Mouse (Mus musculus) lung, embryonic 15.5 days (tissue): ENCODE data around the gene Gpa33. TPM values are rescaled to one million over a fixed set of nuclear protein-coding genes. Genes with fewer than 3 reads are reported as not detected.

ENCODE experiments used
- ATAC-seq: fragments of 200-750 bp; cut with Nextera tagmentation; 2 replicates; pipeline ENCODE4 v1.8.0; 2017; ENCODE audit warnings: moderate number of reproducible peaks, borderline replicate concordance; ENCODE audit not compliant: low FRiP score, low TSS enrichment; ENCODE audit errors: extremely low read depth
- H3K27ac ChIP-seq: fragments of 300-500 bp; sonication (generic); 2 replicates; pipeline ENCODE4 v1.5.1; 2015; ENCODE audit warnings: moderate library complexity, mild to moderate bottlenecking, inconsistent platforms
- H3K27me3 ChIP-seq: fragments of 300-500 bp; sonication (generic); 2 replicates; pipeline ENCODE4 v1.6.1; 2015; ENCODE audit warnings: inconsistent platforms
- H3K36me3 ChIP-seq: fragments of 300-500 bp; sonication (generic); 2 replicates; pipeline ENCODE4 v1.6.1; 2015; ENCODE audit warnings: inconsistent platforms
- H3K4me1 ChIP-seq: fragments of 300-500 bp; sonication (generic); 2 replicates; pipeline ENCODE4 v1.6.1; 2015; ENCODE audit warnings: inconsistent platforms
- H3K4me2 ChIP-seq: fragments of 300-500 bp; sonication (generic); 2 replicates; pipeline ENCODE4 v1.6.1; 2015; ENCODE audit warnings: inconsistent platforms, mild to moderate bottlenecking, moderate library complexity
- H3K4me3 ChIP-seq: fragments of 300-500 bp; sonication (generic); 2 replicates; pipeline ENCODE4 v1.5.1; 2015; ENCODE audit warnings: mild to moderate bottlenecking, inconsistent platforms
- H3K9ac ChIP-seq: fragments of 300-500 bp; sonication (generic); 2 replicates; pipeline ENCODE4 v1.6.1; 2015; ENCODE audit warnings: inconsistent platforms
- H3K9me3 ChIP-seq: fragments of 300-500 bp; sonication (generic); 2 replicates; pipeline ENCODE4 v1.6.1; 2016; ENCODE audit warnings: inconsistent platforms
- WGBS: fragments of 180-500 bp; shearing (Covaris S2); methylation state at CpG from one replicate; pipeline ENCODE4 v1.1.7; 2015; 5-methylcytosine and 5-hydroxymethylcytosine counted together
- polyA plus RNA-seq: library from polyadenylated mRNA; unstranded; fragments of >200 nt; fragmentation: Nextera tagmentation; extraction: Ambion mirVana; gene quantifications from 2 replicates; pipeline ENCODE4 v1.2.1, GENCODE M21; 2015

Gene Gpa33
- polyA plus RNA-seq, 1 experiment from 2014 or later: not detected

DNA sequence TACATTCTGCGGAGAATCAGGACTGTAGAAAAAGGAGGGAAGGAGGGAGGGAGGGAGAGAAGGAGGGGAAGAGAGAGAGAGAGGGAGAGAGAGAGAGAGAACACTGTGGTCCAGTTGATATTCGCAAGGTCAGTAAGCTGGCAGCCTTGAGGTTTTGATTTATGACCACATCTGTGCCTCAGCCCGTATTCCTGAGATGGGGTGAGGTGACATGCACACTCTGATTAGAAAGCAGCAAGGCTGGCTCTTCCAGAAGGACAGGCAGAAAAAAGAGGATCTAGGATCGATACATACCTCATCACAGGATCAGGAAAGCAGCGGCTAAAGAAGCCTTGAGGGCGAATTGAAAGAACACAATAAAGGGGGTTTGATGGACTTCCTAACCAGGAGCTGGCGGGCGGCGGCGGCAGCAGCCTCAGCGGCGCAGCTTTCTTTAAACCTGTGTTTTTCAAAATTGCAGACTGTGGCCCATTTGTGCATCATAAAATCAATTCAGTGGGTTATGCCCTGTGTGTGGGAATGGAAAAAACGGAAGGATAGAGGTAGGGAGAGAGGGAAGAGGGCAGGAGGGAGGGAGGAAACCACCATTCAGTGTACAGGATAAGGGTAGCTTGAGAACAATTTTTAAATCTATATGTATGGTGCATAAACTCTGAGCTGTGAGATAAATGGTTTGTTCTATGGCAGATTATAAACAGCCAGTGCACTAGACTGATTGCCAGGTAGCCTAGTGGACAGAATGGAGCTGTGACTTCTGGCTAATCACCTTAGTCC is 12.0 kb upstream of the Gpa33 start:
- no peaks in the 10 kb centered on the region; the same call in 1 of the 2 replicates for H3K4me1 ChIP-seq
- no peak overlapping the region for H3K27ac ChIP-seq
- H3K36me3 ChIP-seq: no peaks in the 10 kb centered on the region
- no peak overlapping the region for H3K4me3 ChIP-seq
- WGBS: 71% methylated on average over 13 of the region's 13 CpGs
- H3K9me3 ChIP-seq: no peaks in the 10 kb centered on the region
- no peak for ATAC-seq
- H3K9ac ChIP-seq: no peak overlapping the region
- no peak overlapping the region for H3K4me2 ChIP-seq
- no peaks in the 10 kb centered on the region for H3K27me3 ChIP-seq

DNA sequence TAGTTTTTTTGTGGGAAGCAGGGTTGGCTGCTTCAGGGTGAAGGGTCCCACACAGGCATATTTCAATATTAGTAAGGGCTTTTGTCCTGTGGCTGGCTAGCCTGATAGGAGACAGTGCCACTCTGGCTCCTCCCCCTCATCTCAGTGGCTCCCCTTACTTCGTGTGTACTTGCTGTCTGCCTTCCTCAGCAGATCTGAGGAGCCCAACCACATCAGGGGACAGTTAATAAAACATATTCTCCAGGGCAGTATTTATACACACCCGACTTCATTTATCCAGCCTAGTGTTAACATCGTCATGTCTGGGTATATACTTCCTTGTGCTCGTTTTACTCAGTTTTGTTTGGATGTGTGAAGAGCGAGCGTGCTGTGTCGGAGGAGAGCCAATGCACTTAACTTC is 7.9 kb upstream of the Gpa33 start:
- Histone ChIP-seq H3K4me1 (no peaks in the 10 kb centered on the region; the same call in 1 of the 2 replicates), H3K4me2 (no peak overlapping the region), H3K36me3 (no peaks in the 10 kb centered on the region), H3K9ac (no peak overlapping the region), H3K27ac (no peak overlapping the region), H3K27me3 (no peaks in the 10 kb centered on the region), H3K9me3 (no peaks in the 10 kb centered on the region), H3K4me3 (no peak overlapping the region)
- ATAC-seq: peak; percentile 72; the same call in 1 of the 2 replicates
- WGBS: 32% methylated on average over 7 of the region's 7 CpGs

GRCm38 (mm10) chr1:166123045-166123444 is 7.0 kb upstream of the Gpa33 start:
- no peak overlapping the region for H3K9ac ChIP-seq
- H3K4me1 ChIP-seq: peaks cover 6% of the 10 kb centered on the region
- no peak for ATAC-seq
- no peak overlapping the region for H3K4me2 ChIP-seq
- WGBS: 98% methylated on average over 1 of the region's 1 CpGs
- H3K9me3 ChIP-seq: no peaks in the 10 kb centered on the region
- no peak overlapping the region for H3K27ac ChIP-seq
- H3K27me3 ChIP-seq: no peaks in the 10 kb centered on the region
- no peaks in the 10 kb centered on the region for H3K36me3 ChIP-seq
- no peak overlapping the region for H3K4me3 ChIP-seq

- Histone ChIP-seq H3K9ac (no peak overlapping the region), H3K4me2 (no peak overlapping the region), H3K9me3 (no peaks in the 10 kb centered on the region), H3K27ac (no peak overlapping the region), H3K27me3 (no peaks in the 10 kb centered on the region), H3K36me3 (no peaks in the 10 kb centered on the region), H3K4me1 (peaks cover 11% of the 10 kb centered on the region), H3K4me3 (no peak overlapping the region)
- ATAC-seq: no peak
- 89% methylated on average over 8 of the region's 8 CpGs for WGBS
Observed at GRCm38 (mm10) chr1:166123751-166124150, 6.3 kb upstream of the Gpa33 start.

DNA sequence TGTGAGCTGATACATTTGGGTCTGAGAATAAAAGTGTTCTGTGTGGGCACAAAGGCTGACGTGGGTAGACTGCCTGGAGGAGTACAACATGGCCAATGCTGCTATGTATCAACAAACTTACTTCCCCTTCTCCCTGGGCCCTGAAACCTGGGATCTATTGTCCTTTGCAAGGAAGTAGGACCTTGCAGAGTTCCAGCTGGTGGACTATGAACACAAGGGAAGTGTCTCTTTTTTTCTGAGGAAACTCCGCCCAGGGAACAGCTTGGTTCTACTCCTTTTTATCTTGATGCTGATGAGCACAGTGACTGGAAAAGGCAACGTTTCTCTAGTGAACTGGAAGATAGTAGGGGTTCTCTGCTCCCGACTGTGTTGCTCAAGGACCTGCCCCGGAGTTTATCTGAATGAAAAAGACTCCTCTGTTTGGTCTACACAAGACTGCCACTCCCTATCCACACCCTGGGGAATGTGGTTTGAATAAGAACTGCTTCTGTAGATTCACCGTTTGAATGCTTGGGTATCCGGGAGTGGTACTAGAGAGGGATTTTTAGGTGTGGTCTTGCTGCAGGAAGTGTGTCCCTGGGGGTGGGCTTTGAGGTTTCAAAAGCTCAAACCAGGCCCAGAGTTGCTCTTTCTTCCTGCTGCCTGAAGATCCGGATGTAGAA is 5.0 kb upstream of the Gpa33 start:
- whole genome bisulfite sequencing: 63% methylated on average over 8 of the region's 8 CpGs
- Histone ChIP-seq H3K4me2 (no peak overlapping the region), H3K9me3 (no peaks in the 10 kb centered on the region), H3K27me3 (no peaks in the 10 kb centered on the region), H3K4me1 (peaks cover 12% of the 10 kb centered on the region), H3K27ac (no peak overlapping the region), H3K4me3 (no peak overlapping the region), H3K36me3 (no peaks in the 10 kb centered on the region), H3K9ac (no peak overlapping the region)
- no peak for ATAC-seq

DNA sequence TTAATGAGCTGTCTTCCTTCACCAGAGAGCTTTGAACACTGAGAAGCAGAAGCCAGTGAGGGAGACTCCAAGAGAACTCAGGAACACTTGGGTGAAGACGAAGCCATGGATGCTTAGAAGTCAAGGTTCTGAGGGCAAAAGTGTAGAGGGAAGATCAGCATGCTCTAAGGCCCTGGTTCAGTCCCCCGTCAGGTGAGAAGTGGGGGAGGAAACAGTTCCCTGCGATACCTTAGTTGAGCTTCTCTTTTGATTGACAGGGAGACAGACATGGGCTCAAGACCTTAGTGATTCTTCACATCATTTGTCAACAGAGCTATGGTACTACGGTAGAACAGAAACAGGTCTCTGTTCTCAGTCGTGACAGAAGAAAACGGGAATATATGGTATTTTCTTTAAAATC is 3.7 kb upstream of the Gpa33 start:
- Histone ChIP-seq H3K4me1 (peaks cover 17% of the 10 kb centered on the region), H3K27ac (no peak overlapping the region), H3K9ac (no peak overlapping the region), H3K4me2 (peak overlapping the region; percentile 27), H3K36me3 (no peaks in the 10 kb centered on the region), H3K4me3 (no peak overlapping the region), H3K27me3 (no peaks in the 10 kb centered on the region), H3K9me3 (no peaks in the 10 kb centered on the region)
- ATAC-seq: no peak
- 88% methylated on average over 6 of the region's 6 CpGs for WGBS

DNA sequence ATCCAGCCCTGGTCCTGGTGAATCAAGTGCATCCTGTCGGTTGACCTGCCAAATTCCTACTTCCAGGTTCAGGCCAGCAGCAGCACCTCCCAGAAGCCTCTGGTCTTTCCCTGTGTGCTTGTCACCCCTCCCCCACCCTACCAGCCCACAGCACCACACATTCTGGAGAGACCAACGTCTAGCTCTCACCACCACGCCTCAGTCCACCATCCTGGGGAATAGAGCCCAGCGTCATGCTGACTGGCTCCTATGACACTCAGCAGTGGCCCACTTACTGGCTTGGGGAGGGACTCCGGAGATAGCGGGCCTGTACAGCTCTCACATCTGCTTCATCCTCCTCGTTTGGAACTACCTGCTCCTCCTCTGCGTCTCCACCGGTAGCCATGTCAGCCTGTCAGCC is 3.2 kb upstream of the Gpa33 start:
- no peaks in the 10 kb centered on the region for H3K36me3 ChIP-seq
- H3K9me3 ChIP-seq: no peaks in the 10 kb centered on the region
- H3K9ac ChIP-seq: no peak overlapping the region
- H3K4me2 ChIP-seq: peak overlapping the region; percentile 27
- H3K4me3 ChIP-seq: no peak overlapping the region
- H3K4me1 ChIP-seq: peaks cover 21% of the 10 kb centered on the region
- no peaks in the 10 kb centered on the region for H3K27me3 ChIP-seq
- 34% methylated on average over 9 of the region's 9 CpGs for WGBS
- H3K27ac ChIP-seq: no peak overlapping the region; the same call in 1 of the 2 replicates
- no peak for ATAC-seq

DNA sequence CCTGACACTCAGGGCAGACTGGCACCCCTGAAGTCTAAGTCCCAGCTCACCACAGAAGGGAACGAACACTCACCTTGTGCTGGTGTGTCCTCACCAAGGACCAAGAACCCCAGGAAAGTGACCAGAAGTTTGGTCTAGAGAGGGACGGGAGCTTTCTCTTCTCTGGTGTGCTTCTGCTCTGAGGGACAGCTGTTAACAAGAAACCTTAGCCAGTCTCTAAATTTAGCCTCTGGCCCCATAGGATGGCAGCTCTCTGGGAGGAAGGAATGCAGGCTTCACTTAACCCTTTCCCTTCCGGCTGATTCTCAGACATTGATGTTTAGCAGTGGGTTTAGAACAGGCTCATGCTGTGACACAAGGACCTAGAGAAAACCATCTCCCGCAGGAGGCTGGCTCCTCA is 2.3 kb upstream of the Gpa33 start, which contains the start of gene Dusp27:
TSS of gene Dusp27 (minus strand) at position 204 of the 400 bp plus-strand sequence.
- Histone ChIP-seq H3K27me3 (no peaks in the 10 kb centered on the region), H3K4me3 (peak within 1 kb of the TSS; percentile 3; the same call in 1 of the 2 replicates), H3K4me1 (peaks cover 24% of the 10 kb centered on the region), H3K9me3 (no peaks in the 10 kb centered on the region), H3K4me2 (peak within 1 kb of the TSS; percentile 27), H3K9ac (no peak within 1 kb of the TSS), H3K36me3 (no peaks in the 10 kb centered on the region), H3K27ac (peak within 1 kb of the TSS; percentile 65)
- WGBS: 33% methylated on average over 4 of the region's 4 CpGs
- 0 out of 2 replicates have a peak, but pooled peaks have one; percentile 33 for ATAC-seq

DNA sequence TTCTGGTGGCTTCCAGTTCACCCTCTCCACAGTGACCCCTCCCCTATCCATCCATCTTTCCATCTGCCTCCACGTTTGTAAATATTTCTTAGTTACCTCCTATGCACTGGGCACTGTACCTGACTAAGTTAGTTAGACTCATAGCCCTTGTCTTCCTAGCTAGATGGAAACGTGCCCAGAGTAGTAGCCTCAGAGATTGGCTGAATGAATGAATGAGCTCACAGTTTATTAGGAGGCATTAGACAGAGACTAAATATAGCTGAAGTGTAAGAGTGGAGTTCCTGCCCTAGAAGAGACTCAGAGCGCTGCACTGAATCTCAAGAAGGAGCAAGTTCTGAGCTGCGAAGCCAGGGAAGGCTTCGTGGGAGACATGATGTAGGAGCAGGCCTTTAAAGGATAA is 1.5 kb upstream of the Gpa33 start:
- no peak overlapping the region for H3K27ac ChIP-seq

GRCm38 (mm10) chr1:166132367-166132766 is 2.3 kb downstream of the Gpa33 start:
- Histone ChIP-seq H3K4me1 (peaks cover 24% of the 10 kb centered on the region), H3K9me3 (no peaks in the 10 kb centered on the region), H3K27ac (no peak overlapping the region), H3K4me2 (no peak overlapping the region), H3K4me3 (no peak overlapping the region), H3K27me3 (no peaks in the 10 kb centered on the region), H3K9ac (no peak overlapping the region), H3K36me3 (no peaks in the 10 kb centered on the region)
- WGBS: 37% methylated on average over 4 of the region's 4 CpGs
- no peak for ATAC-seq

More for the DNA sequence above, 1.5 kb upstream of the Gpa33 start:
- ATAC-seq: no peak
- Histone ChIP-seq H3K4me2 (no peak overlapping the region), H3K36me3 (no peaks in the 10 kb centered on the region), H3K9me3 (no peaks in the 10 kb centered on the region), H3K4me3 (no peak overlapping the region), H3K9ac (no peak overlapping the region), H3K27me3 (no peaks in the 10 kb centered on the region), H3K4me1 (peaks cover 24% of the 10 kb centered on the region)
- WGBS: 85% methylated on average over 5 of the region's 5 CpGs

GRCm38 (mm10) chr1:166135091-166135740 is 5.2 kb downstream of the Gpa33 start:
- H3K4me2 ChIP-seq: no peak overlapping the region
- H3K9me3 ChIP-seq: no peaks in the 10 kb centered on the region
- H3K4me3 ChIP-seq: no peak overlapping the region
- no peak overlapping the region for H3K27ac ChIP-seq
- peaks cover 19% of the 10 kb centered on the region; the same call in 1 of the 2 replicates for H3K4me1 ChIP-seq
- WGBS: 40% methylated on average over 5 of the region's 5 CpGs
- no peaks in the 10 kb centered on the region for H3K27me3 ChIP-seq
- no peak for ATAC-seq
- H3K9ac ChIP-seq: no peak overlapping the region
- no peaks in the 10 kb centered on the region for H3K36me3 ChIP-seq
